Mouse (Mus musculus) heart, adult 9 months (tissue): ENCODE results near the gene Mtg2.

Experiments
- DNase-seq, 2 experiments: peaks; one replicate each; pipeline ENCODE4 v3.0.0; 2022; ENCODE audit warnings: low spot score in 2 of 2

Mtg2 gene

GRCm38 (mm10) chr2:180104659-180105377 lies 34.4 kb downstream of the Mtg2 start:
- peak in 1 of 2 experiments; percentile 54 for DNase-seq

- no peak for DNase-seq
Observed at GRCm38 (mm10) chr2:180105441-180106190, 35.2 kb downstream of the Mtg2 start.

- DNase-seq, result no peak
Observed at GRCm38 (mm10) chr2:180107081-180107480, 36.7 kb downstream of the Mtg2 start.

- no peak for DNase-seq
Observed at GRCm38 (mm10) chr2:180108285-180108684, 37.9 kb downstream of the Mtg2 start.

GRCm38 (mm10) chr2:180113909-180114890 lies 43.8 kb downstream of the Mtg2 start:
- DNase-seq, result peak; percentile 72 to 79

- DNase-seq, result peak in 1 of 2 experiments; percentile 50
Observed at GRCm38 (mm10) chr2:180115279-180115678, 44.9 kb downstream of the Mtg2 start.

GRCm38 (mm10) chr2:180116081-180116493 lies 45.7 kb downstream of the Mtg2 start:
- DNase-seq, result peak; percentile 43 to 50

- DNase-seq, result no peak
Observed at GRCm38 (mm10) chr2:180116741-180117484, 46.5 kb downstream of the Mtg2 start.

- DNase-seq, result peak; percentile 31 to 35
Observed at GRCm38 (mm10) chr2:180117485-180118194, 47.3 kb downstream of the Mtg2 start.

GRCm38 (mm10) chr2:180118661-180119438 lies 48.5 kb downstream of the Mtg2 start, which contains the start of gene Osbpl2:
Osbpl2 (plus strand) TSS chr2:180119306.
- DNase-seq, result peak; percentile 100

- DNase-seq, result no peak
Observed at GRCm38 (mm10) chr2:180119439-180120291, 49.3 kb downstream of the Mtg2 start.

GRCm38 (mm10) chr2:180120292-180120761 lies 49.9 kb downstream of the Mtg2 start:
- no peak for DNase-seq

- no peak for DNase-seq
Observed at GRCm38 (mm10) chr2:180124192-180124591, 53.8 kb downstream of the Mtg2 start.

- DNase-seq, result peak; percentile 43 to 75
Observed at GRCm38 (mm10) chr2:180126195-180126594, 55.8 kb downstream of the Mtg2 start.

GRCm38 (mm10) chr2:180127675-180128074 lies 57.3 kb downstream of the Mtg2 start:
- DNase-seq, result no peak

- DNase-seq, result no peak
Observed at GRCm38 (mm10) chr2:180133231-180133630, 62.8 kb downstream of the Mtg2 start.

- DNase-seq, result no peak
Observed at GRCm38 (mm10) chr2:180133911-180134310, 63.5 kb downstream of the Mtg2 start.

- DNase-seq, result no peak
Observed at GRCm38 (mm10) chr2:180135414-180135813, 65.0 kb downstream of the Mtg2 start.
